Mouse (Mus musculus) heart, adult 2 months (tissue): Measurements from ENCODE around the gene Sema3b.

Source experiments
- CTCF ChIP-seq: fragments of 200-600 bp; IDR thresholded peaks from 2 replicates; pipeline ENCODE4 v1.8.1; 2022; ENCODE audit warnings: antibody characterized with exemption, mild to moderate bottlenecking, moderate library complexity
- EP300 ChIP-seq: fragments of 200-500 bp; IDR thresholded peaks from 2 replicates; pipeline ENCODE4 v1.6.1; 2011; ENCODE audit warnings: low read depth, low read length, control low read depth; ENCODE audit not compliant: insufficient read depth

DNA sequence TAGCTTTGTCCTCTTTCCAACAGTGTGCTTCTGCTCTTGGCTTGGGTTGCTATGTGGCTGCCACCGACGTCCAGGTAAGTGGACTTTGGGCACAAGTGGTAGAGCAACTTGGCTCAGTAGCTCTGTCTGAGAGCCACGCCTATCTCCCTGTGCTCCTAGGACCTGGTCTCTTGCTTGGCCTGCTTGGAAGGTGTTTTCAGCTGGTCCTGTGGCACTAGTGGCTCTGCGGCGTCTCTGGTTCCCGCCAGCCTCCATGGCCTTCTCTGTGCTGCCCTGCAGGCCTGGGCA, 18.3 kb downstream of the Sema3b start:
- TF ChIP-seq CTCF (no peak), EP300 (no peak)
